Mouse (Mus musculus): ENCODE results near the gene Papln.

GRCm38 (mm10) chr12:83780181-83780580 is 16.7 kb downstream of the Papln start:
- no peak for TF ChIP-seq CTCF (conservative IDR thresholded peaks at IDR 0.05; ENCODE audit: low read length)
- no peak for TF ChIP-seq NANOG (IDR thresholded peaks at IDR 0.05; ENCODE audit: borderline replicate concordance, low read length)
